Mouse (Mus musculus): Measurements from ENCODE around the gene H2-Q10. TPM values are rescaled to one million over a fixed set of nuclear protein-coding genes. Genes with fewer than 3 reads are reported as not detected.
A peak's percentile ranks its signal among the peaks of the same experiment; 100 is the strongest.
"Not testable (repeated sequence)": the region's sequence is repeated elsewhere in the genome, so short reads cannot be mapped to it uniquely, and the experiment has no call there.

The H2-Q10 gene
- 0.09 and 0.69 TPM in 2 replicates for polyA plus RNA-seq (2015; fragmentation: Nextera tagmentation; extraction: Ambion mirVana)

DNA sequence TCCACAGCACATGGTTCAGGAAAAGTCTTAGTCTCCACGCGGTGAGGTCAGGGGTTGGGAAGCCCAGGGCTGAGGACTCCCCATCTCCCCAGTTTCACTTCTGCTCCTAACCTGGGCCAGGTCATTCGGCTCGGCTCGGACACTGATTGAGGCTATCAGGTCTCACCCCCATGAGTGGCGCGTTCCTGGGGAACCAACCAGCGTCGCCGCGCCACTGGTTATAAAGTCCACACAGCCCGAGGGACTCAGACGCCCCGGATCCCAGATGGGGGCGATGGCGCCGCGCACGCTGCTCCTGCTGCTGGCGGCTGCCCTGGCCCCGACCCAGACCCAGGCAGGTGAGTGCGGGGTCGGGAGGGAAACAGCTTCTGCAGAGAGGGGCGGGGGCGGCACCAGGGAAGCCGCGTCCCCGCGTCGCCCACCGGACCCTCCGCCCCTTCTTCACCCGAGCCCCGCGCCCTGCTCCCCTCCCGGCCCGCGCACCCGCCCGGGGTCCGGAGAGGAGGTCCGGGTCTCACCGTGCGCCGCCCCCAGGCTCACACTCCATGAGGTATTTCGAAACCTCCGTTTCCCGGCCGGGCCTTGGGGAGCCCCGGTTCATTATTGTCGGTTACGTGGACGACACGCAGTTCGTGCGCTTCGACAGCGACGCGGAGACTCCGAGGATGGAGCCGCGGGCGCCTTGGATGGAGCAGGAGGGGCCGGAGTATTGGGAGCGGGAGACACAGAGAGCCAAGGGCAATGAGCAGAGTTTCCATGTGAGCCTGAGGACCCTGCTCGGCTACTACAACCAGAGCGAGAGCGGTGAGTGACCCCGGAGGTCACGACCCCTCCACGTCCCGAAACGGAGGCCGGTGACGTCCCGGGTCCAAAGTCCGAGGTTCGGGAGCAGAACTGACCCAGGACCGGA, at the start of gene H2-Q10:
TSS of gene H2-Q10 (plus strand) at position 248 of the 910 bp plus-strand sequence.
- H3K9me3 ChIP-seq, result no peaks in the 10 kb centered on the region
- H3K9ac ChIP-seq (replicated peaks), result no peak within 1 kb of the TSS; the same call in 1 of the 2 replicates
- peak; percentile 34; the same call in 1 of the 2 replicates for ATAC-seq
- H3K4me2 ChIP-seq (replicated peaks), result peak within 1 kb of the TSS; percentile 64
- H3K36me3 ChIP-seq, result no peaks in the 10 kb centered on the region
- 2% methylated on average over 80 of the region's 80 CpGs for WGBS
- H3K4me1 ChIP-seq (replicated peaks), result peaks cover 11% of the 10 kb centered on the region
- peaks cover 30% of the 10 kb centered on the region for H3K27me3 ChIP-seq
- H3K4me3 ChIP-seq (replicated peaks), result peak within 1 kb of the TSS; percentile 38
- H3K27ac ChIP-seq, result no peak within 1 kb of the TSS

DNA sequence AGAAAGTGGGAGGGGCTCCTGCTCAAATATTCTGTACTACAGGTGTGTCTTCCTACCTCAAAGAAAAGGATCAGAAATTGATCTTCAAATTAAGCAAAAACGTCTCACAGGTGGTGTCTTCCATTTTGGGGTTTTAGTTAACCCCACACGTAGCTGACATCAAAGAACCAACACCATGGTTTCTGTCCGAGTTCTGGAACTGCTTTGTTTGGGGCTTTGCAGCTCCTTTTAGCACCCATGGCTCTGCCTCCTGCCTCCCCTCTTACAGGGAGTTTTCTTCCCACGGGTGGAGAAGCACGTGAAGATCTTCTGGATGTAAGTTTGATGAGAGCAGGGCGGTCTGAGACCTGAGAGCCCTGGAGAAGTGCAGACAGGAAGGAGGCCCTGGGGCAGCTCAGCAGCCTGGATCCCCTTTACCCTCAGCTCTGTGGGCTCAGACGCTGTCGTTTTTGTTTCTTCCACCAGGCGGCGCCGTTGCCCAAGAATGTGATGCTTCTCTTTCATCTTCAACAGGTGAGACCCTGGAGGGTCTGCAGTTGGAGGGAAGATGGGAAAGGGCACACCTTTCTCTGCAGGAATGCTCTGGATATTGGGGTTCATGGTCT, 49.6 kb upstream of the H2-Q10 start:
- not testable (repeated sequence) for H3K9ac ChIP-seq (replicated peaks); ATAC-seq; H3K4me2 ChIP-seq (replicated peaks); H3K4me3 ChIP-seq (replicated peaks); H3K4me1 ChIP-seq (replicated peaks); H3K27ac ChIP-seq; H3K9me3 ChIP-seq; H3K36me3 ChIP-seq
- peaks cover 29% of the 10 kb centered on the region for H3K27me3 ChIP-seq
- WGBS, result 18% methylated on average over 11 of the region's 11 CpGs

DNA sequence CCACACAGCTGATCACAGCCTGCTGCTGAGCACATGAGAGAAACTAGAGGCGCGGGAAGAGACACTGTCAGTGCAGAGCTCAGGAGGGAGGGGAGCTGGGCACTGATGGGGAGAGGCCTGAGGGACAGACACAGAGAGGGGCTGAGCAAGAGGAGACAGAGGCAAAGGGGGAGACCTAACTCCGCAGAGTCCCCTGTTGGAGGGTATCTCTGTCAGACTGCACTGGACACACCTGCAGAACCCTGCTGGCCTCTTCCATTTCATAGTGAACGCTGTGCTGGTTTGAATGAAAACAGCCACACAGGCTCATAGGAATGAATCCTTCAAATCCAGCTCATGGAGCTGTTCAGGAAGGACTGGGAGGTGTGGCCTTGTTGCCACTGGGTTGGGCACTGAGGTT, 48.6 kb upstream of the H2-Q10 start:
- not testable (repeated sequence) for H3K27ac ChIP-seq; ATAC-seq; H3K4me1 ChIP-seq (replicated peaks); H3K4me3 ChIP-seq (replicated peaks); H3K4me2 ChIP-seq (replicated peaks); H3K9ac ChIP-seq (replicated peaks); H3K36me3 ChIP-seq; H3K9me3 ChIP-seq
- peaks cover 39% of the 10 kb centered on the region for H3K27me3 ChIP-seq
- 92% methylated on average over 4 of the region's 4 CpGs for WGBS

DNA sequence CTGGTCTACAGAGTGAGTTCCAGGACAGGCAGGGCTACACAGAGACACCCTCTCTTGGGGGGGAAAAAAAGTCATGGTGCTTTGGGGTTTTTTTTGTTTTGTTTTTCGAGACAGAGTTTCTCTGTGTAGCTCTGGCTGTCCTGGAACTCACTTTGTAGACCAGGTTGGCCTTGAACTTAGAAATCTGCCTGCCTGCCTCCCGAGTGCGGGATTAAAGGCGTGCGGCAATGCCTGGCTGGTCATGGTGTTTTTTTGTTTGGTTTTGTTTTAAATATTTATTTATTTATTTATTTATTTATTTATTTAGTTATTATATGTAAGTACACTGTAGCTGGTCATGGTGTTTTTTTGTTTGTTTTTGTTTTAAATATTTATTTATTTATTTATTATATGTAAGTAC, 47.5 kb upstream of the H2-Q10 start:
- H3K9me3 ChIP-seq; H3K4me2 ChIP-seq (replicated peaks); H3K27ac ChIP-seq; ATAC-seq; H3K4me1 ChIP-seq (replicated peaks); H3K36me3 ChIP-seq; H3K9ac ChIP-seq (replicated peaks); H3K4me3 ChIP-seq (replicated peaks): not testable (repeated sequence)
- 90% methylated on average over 5 of the region's 5 CpGs for WGBS
- peaks cover 41% of the 10 kb centered on the region for H3K27me3 ChIP-seq

DNA sequence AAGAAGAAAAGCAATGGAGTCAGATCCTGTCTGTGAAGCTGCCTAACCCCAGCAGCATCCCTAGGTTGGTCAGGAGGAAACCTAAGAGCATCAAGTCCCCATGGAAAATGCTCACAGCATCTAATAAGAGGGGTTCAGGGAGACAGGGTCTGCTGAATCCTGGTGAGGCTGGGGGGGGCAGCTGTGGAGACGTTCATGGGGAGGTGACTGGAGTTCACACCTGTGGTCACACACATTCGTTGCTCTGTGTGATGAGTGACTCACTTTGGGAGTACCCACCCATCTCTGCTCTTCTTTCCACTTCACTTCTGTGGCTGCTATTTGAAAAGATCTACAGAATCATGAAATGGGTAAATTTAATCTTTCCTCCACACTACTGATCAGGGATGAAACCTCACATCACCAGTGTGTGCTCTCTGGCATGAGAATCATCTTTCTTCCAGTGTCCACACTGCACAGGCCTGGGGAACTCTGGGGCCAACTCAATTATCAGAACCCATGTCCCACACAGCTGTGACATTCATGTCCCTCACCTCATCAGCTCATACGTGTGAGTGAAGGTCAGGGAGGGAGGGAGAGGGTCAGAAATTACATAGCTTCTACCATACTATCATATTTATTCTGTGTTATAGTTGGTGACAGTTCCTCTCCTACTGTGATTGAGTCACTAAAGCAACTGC, 46.6 kb upstream of the H2-Q10 start:
- H3K4me2 ChIP-seq (replicated peaks), result not testable (repeated sequence)
- 83% methylated on average over 3 of the region's 3 CpGs for WGBS

DNA sequence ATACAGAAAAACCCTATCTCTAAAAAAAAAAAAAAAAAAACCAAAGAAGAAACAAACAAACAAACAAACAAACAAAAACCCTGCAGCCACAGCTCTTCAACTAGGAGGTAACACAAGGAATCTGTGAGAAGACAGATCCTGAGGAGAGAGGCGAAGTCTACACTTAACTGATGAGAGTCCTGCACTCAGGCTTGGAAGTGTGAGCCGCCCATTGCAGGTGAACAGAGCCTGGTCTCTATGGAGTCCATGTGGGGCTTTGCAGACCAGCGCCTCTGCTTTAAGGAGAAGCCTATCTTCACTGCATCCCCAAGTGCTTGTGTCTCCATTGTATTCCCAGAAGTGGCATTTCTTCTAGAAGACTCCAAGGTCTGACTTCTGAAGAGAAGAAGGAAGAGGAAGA, 45.8 kb upstream of the H2-Q10 start:
- WGBS, result 85% methylated on average over 3 of the region's 3 CpGs
- not testable (repeated sequence) for H3K36me3 ChIP-seq

More for the DNA sequence above, 46.6 kb upstream of the H2-Q10 start:
- H3K4me3 ChIP-seq (replicated peaks); ATAC-seq; H3K36me3 ChIP-seq; H3K9me3 ChIP-seq; H3K9ac ChIP-seq (replicated peaks); H3K4me1 ChIP-seq (replicated peaks); H3K27ac ChIP-seq: not testable (repeated sequence)
- H3K27me3 ChIP-seq, result peaks cover 41% of the 10 kb centered on the region

DNA sequence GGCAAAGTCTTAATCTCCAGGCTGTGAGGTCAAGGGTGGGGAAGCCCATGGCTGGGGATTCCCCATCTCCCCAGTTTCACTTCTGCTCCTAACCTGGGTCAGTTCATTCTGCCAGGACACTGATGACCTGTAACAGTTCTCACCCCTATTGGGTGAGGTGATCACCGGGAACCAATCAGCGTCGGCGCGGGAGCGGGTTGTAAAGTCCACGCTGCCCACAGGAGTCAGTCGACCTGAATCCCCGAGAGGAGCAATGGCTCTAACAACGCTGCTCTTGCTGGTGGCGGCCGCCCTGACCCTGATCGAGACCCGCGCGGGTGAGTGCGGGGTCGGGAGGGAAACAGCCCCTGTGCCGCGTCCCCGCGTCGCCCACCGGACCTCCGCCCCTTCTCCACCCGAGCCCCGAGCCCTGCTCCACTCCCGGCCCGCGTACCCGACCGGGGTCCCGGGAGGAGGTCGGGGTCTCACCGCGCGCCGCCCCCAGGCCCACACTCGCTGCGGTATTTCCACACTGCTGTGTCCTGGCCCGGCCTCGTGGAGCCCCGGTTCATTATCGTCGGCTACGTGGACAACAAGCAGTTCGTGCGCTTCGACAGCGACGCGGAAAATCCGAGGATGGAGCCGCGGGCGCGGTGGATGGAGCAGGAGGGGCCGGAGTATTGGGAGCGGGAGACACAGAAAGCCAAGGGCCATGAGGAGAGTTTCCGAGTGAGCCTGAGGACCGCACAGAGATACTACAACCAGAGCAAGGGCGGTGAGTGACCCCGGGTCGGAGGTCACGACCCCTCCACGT, 45.1 kb upstream of the H2-Q10 start, which contains the start of gene H2-Q6:
TSS of gene H2-Q6 (plus strand) at position 227 of the 793 bp plus-strand sequence.
- 2% methylated on average over 54 of the region's 66 CpGs for WGBS
- peak; percentile 75 for ATAC-seq
- not testable (repeated sequence) for H3K4me1 ChIP-seq (replicated peaks); H3K36me3 ChIP-seq; H3K9me3 ChIP-seq; H3K27ac ChIP-seq
- H3K4me2 ChIP-seq (replicated peaks), result peak within 1 kb of the TSS; percentile 60
- peak within 1 kb of the TSS; percentile 37 for H3K4me3 ChIP-seq (replicated peaks)
- peaks cover 41% of the 10 kb centered on the region for H3K27me3 ChIP-seq
- H3K9ac ChIP-seq (replicated peaks), result peak within 1 kb of the TSS; percentile 21; the same call in 1 of the 2 replicates

More for the DNA sequence above, 45.8 kb upstream of the H2-Q10 start:
- peaks cover 41% of the 10 kb centered on the region for H3K27me3 ChIP-seq
- H3K4me1 ChIP-seq (replicated peaks); H3K9ac ChIP-seq (replicated peaks); ATAC-seq; H3K4me3 ChIP-seq (replicated peaks); H3K27ac ChIP-seq; H3K4me2 ChIP-seq (replicated peaks); H3K9me3 ChIP-seq: not testable (repeated sequence)

DNA sequence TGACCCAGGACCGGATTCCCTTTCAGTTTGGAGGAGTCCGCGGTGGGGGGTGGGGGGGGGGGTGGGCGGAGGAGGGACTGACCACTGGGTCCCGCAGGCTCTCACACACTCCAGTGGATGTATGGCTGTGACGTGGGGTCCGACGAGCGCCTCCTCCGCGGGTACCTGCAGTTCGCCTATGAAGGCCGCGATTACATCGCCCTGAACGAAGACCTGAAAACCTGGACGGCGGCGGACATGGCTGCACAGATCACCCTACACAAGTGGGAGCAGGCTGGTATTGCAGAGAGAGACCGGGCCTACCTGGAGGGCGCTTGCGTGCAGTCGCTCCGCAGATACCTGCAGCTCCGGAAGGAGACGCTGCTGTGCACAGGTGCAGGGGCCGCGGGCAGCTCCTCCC, 44.4 kb upstream of the H2-Q10 start:
- not testable (repeated sequence) for H3K27ac ChIP-seq; H3K36me3 ChIP-seq; H3K4me1 ChIP-seq (replicated peaks); H3K9ac ChIP-seq (replicated peaks); H3K9me3 ChIP-seq
- Histone ChIP-seq H3K27me3 (peaks cover 38% of the 10 kb centered on the region), H3K4me2 (replicated peaks) (peak overlapping the region; percentile 60), H3K4me3 (replicated peaks) (peak overlapping the region; percentile 37)
- peak; percentile 34; the same call in 1 of the 2 replicates for ATAC-seq
- WGBS, result 13% methylated on average over 28 of the region's 28 CpGs

DNA sequence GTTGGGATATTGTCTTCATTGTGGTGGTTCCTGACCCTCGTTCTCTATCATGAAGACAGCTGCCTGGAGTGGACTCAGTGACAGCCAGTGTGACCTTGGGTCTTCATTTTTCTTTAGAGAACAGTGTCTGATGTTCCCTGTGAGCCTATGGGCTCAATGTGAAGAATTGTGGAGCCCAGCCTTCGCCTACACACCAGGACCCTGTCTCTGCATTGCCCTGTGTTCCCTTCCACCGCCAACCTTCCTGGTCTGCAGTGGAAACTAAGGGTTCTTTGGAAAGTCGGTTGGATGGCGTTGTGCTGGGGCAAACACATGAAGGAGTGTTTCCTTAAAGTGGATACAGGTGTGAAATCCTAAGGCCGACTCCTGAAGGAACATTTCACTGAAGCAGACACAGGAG, 41.0 kb upstream of the H2-Q10 start:
- not testable (repeated sequence) for H3K27ac ChIP-seq, ATAC-seq, H3K36me3 ChIP-seq

DNA sequence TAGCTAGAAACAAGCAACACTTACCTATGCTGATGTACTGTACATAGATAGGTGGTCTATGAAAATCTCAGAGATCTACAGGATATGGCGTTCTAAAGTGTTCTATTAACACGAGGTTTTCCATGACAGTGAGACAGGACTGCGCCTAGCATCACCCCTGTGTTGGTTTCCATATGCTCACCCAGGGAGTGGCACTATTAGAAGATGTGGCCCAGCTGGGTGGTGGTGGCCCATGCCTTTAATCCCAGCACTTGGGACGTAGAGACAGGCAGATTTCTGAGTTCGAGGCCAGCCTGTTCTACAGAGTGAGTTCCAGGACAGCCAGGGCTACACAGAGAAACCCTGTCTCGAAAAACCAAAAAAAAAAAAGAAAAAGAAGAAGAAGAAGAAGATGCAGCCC, 39.2 kb upstream of the H2-Q10 start:
- H3K4me3 ChIP-seq (replicated peaks); H3K27ac ChIP-seq; H3K4me1 ChIP-seq (replicated peaks); ATAC-seq; H3K36me3 ChIP-seq; H3K27me3 ChIP-seq; H3K9me3 ChIP-seq; H3K9ac ChIP-seq (replicated peaks); H3K4me2 ChIP-seq (replicated peaks): not testable (repeated sequence)
- 89% methylated on average over 6 of the region's 6 CpGs for WGBS

More for the DNA sequence above, 41.0 kb upstream of the H2-Q10 start:
- H3K9ac ChIP-seq (replicated peaks); H3K4me2 ChIP-seq (replicated peaks); H3K4me1 ChIP-seq (replicated peaks); H3K9me3 ChIP-seq; H3K4me3 ChIP-seq (replicated peaks): not testable (repeated sequence)
- H3K27me3 ChIP-seq, result peaks cover 23% of the 10 kb centered on the region
- WGBS, result 91% methylated on average over 6 of the region's 6 CpGs

DNA sequence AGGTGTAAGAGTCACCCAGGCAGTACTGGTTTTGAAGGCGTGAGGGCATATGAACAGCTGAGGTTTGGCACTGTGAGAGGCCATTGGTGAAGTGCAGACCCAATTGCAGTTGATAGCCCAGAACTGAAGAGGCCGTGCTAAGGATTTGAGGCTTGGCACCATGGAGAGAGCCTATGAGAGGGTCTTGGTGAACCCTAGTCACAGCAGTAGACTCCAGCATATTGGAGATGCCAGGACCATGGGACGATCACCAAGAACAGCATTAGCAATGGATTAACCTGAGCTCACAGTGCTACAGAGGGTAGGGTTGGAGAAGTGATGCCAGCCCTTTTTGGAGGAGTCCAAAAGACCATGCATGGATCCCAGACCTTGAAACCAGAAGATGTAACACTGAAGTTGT, 37.7 kb upstream of the H2-Q10 start:
- H3K4me2 ChIP-seq (replicated peaks), result not testable (repeated sequence)

More for the DNA sequence above, 37.7 kb upstream of the H2-Q10 start:
- WGBS, result 83% methylated on average over 3 of the region's 3 CpGs
- H3K4me3 ChIP-seq (replicated peaks); H3K27me3 ChIP-seq; H3K27ac ChIP-seq; H3K9me3 ChIP-seq; H3K4me1 ChIP-seq (replicated peaks); ATAC-seq; H3K9ac ChIP-seq (replicated peaks); H3K36me3 ChIP-seq: not testable (repeated sequence)

Measured in midbrain, embryonic 13.5 days (tissue).